Mouse (Mus musculus) adrenal gland, adult 8-10 months (tissue): ENCODE measurements at regions not wholly inside any gene's neighbourhood (a gene's known extent, or its start where the extent isn't known, plus 50 kb on each side); places are given as distances from the start of the nearest gene placed in this dataset.

ENCODE experiments used
- DNase-seq: peaks from one replicate; pipeline ENCODE4 v3.0.0; 2022

DNA sequence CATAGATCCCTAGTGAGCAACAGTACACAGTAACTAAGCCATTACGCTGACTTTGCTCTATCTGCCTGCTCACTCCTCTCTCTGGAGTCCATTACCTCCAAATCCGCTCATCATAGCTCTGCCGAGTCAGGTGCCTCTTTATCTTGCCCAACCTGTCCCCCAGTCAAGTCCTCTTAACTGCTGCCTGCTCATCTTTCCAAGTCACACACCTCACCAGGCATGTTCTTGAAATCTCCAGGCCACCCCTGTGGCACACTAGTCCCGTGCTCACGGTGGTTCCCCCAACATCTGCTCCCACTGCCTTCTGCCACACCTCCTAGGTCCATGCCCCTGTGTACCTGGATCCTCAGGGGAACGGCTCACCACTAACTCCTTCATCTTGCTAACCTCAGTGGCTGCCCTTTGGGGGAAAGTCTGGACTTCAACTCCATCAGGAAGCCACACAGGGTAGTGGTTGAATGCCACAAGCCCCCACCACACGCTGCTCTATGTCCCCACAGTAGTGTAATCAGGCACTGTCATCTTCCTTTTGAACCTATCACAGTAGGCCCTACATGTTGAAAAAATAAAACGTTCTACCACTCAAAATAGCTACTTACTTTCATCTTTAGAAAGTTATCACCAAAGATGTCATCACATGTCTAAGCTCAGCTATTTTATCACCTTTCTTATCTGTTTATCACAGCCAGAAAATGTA lies 126.3 kb upstream of the Klf14 start:
- no peak for DNase-seq

DNA sequence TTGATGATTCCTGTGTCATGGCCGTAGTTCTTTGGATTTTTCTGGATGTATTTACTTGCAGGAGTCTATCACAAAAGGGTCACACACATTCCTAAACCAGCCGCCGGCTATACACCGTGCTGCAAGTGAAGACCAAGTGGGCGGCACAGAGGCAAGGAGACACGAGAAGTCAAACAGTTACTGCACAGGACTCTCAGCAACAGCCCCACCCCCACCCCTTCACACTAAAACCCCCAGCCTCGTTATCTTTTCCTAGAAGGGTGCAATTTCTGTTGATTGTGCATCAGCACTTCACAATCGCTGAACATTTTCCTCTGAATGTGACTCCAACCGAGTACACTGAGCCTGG lies 126.9 kb upstream of the Klf14 start:
- no peak for DNase-seq

DNA sequence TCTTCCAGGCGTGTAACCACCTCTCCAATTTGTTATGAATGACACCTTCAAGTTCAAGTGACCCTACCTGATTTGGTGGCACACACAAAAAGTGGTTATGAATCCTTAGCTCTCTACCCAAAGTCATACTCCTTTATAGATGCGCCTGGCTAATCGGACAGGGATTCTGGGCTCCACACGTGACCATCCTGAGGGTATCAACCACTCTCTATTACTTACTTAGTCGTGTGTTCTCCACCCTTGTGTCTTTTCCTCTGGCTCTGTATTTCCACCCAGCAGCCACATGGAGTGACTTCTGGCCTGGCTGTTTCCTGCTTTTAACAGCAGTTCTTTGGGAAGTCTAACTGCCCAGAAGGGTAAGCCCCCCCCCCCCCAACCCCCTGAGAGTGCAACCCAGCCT lies 127.4 kb upstream of the Klf14 start:
- DNase-seq = no peak

DNA sequence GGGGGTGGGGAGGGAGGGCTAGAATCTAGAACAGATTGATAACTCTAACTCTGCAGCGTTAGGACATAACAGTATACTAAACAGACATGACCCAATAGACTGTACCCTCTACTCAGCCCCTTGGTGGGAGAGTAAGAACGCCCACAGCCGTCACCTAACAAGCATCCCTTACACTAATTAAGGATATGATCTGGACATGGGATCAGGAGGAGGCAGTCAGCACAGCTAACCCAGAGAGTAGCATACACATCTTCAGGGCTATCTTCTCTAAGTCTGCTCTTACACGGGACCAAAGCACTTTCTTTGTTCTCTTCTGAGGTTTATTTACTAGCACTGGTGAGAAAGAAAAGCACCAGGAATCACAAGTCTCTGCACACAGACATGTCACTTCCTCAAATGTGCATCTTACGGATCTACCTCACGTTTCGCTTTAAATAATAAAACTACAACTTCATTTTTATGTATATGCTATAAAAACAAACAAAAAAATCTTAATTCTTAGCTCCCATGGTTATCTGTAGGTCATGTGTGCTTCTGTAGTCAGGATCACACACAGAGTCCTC lies 128.0 kb upstream of the Klf14 start:
- no peak for DNase-seq

DNA sequence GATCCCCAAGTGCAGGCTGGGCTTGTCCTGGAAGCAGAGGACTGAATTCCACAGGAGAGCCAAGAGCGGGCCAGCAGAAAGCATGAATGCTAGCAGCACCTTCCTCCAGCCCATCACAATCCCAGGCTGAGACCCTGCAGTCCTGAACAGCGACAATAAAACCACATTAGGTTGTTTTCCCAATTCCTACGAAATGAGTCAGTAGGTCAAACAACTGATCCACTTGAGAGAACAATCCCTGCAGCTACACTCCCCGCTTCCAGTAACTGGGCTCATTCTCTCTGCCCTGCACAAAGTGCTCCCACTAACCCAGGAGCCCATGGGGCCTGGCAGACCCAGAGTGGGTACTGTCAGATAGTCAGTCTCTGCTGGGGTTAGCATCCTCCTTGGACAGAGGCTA lies 128.6 kb upstream of the Klf14 start:
- DNase-seq = no peak

DNA sequence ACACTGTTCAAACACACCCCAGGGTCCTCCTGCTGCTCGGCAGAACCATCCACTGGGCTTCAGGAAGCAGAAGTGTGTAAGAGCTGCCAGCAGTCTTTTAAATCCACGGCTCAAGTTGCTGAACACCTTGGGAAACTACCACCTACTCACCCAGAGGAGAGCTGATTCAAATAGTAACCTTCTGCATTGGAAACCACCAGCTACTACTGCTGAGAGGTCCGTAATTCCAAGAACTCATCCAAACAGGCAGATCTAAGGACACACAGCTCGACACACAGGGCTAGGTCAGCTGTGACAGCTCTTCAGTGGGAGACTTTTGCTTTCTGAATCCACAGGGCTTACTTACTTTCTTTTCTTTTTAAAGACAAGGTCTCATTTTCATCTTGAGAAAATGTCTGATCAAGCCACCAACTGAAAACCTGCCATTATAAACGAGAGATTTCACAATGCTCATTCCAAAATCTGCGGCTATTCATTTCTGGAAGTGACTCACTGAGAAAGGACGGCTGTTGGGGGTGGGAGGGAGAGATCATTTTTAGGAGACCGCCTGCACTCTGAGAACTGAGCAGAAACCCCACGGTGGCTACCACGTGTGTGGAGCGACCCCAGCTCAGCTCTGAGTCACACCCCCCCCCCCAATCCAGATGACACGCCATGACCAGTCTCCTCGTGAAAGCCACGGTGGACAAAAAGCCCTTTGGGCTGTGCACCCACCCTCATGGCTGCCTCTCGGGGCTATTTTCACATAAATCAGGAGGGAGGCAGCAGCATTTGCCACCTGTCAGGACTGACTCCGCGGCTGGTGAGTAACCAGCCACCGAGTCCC lies 129.5 kb upstream of the Klf14 start:
- no peak for DNase-seq

DNA sequence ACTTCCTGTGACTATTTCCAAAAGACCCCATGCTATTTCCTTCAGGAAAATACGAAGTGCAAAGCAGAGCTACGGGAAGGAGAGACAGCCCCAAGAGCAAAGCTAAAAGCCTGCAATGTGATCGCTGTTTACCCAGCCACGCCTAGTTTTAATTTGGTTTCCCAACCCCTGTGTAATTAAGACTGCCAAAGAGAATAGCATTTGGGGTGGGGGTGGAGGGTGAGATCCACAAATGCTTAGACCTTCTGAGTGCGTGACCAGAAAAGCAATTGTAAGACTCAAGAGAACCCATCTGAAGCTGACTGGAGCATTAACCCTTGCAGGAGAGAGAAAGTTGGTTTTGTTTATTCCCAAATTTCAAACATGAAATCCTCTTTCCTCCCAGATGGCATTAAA lies 130.1 kb upstream of the Klf14 start:
- no peak for DNase-seq

DNA sequence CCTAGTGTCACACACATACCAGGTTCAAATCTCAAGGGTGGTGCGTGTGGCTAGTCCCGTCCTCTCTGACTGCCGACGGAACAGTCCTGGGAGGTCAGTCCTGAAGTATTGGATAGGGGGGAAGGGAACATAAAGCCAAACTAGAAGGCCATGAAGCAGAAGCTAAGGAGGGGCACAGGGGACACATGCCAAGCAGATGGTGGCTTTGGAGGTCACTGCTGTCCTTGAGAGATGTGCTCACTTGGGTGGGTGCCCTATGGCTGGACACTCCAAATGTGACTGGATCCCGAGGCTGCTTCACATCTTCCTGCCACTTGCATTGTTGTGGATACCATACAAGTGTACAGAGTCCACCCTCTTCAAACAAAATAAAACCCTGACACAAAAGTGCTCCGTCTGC lies 131.4 kb upstream of the Klf14 start:
- DNase-seq = no peak

DNA sequence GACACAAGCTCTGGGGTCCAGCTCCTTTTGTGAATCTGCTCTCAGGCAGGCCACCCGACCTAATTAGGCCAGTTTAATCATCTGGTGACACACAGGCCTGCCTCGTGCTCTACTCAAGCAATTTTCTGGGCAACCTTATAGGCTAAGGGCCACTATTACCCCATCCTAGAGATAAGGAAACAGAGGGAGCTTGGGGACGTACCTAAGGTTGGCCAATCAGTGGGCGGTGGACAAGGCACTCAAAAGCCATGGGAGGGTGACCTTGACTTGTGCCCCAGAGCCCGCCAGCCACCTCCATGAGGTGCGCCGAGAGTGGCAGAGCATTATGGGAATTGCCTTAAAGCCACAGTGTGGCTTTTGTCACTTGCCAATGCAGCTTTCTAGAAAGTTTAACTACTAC lies 131.9 kb upstream of the Klf14 start:
- no peak for DNase-seq

DNA sequence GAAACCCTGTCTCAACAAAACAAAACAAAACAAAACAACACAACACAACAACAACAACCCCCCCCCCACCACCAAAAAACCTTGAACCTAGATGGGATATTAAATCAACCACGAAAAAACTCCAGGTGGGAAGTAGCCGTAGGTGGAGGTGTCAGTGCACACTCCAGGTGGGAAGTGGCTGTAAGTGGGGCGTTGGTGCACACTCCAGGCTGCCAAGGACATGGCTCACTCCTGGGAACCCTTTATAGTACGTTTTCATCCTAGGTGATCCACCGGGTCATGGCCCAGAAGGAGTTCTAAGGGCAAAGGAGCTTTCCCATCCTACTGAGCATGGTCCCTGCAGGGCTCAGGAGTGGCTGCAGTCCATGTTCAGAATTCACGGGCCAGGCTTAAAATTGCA lies 133.4 kb upstream of the Klf14 start:
- DNase-seq = no peak

DNA sequence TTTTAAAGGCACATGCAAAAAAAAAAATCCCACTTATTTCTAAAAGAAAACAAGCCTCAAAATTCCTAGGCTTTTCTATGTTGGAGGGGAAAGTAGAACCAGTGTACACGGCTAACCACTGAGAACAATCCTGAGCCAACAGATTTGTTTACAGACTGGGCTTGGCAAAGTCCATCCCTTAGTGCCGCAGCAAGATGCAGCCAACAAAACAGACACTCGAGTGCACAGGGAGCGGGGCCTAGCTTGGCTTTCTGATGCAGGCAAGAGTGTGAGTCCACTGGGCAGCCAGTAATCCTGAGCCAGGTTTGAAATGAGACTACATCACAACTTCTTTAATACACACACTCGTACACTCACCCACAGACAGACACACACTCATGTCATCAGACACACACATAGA lies 133.9 kb upstream of the Klf14 start:
- no peak for DNase-seq

DNA sequence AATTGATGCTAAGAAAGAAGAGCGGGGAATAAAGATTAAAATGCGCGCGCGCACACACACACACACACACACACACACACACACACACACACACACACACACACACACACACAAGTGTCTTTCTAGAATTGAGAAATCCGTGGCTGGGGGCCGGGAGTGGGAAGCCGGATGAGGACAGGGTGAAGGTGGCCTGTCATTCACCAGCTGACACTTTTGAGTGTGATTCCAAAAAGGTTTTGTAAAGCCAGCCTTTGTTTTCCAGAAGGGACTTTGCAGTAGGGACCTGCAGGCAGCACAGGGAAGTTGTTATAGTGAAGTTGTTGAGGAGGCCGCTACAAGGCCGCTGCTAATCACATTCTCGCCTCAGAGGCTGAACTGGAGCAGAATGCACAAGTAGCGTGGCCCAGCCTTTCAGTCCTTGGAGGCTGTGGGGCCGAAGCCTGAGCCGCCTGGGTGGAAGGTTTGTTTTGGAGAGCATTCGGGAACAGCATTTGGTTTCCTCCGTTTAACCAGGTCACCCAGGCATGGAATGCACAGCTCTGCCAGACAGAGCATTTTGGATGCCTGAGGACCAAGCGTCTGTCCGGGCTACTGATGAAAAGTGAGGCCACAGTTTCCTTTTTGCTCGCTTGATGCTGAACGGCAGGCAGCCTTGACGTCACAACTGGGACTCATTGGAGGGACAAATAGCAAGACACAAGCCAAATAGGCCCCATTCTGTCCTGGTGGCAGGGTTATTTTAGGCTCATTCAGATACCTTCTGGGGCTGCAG lies 137.3 kb upstream of the Klf14 start:
- DNase-seq = no peak

DNA sequence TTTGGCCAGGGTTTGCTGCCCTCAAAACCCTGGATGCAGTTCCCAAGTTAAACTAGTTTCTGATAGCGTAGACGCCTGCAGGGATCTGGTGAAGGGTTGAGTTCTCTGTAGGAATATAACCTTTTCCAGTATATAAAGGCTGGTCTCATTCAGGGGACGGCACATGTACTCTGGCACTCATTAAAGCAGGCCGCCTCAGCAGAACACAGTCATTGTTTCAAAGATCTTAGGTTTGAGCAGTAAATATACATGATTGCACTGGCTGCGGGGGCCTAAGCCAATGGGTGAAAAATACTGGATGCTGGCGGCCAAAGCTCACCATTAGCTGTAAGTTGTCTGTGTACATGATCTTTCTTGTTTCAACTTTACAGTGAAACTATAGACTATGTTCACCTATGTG lies 137.9 kb upstream of the Klf14 start:
- no peak for DNase-seq

DNA sequence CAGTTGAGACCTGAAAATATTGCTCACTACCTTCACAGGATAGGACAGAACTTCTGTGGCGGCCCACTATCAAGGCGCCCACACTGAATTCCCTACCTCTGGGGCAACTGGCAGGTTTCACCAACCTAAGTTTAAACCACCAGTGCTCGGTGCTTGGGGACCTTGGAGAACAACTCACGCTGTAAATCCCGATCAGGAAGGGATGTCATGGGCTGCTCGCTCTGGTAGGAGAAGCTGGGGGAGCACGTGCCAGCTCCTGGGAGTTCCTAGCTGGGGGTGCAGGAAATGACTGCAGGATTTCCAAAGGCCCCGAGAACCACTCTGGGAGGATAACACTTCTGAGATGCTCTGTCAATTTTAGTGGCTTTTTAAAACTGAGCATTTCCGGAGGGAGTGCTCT lies 138.4 kb upstream of the Klf14 start:
- no peak for DNase-seq

DNA sequence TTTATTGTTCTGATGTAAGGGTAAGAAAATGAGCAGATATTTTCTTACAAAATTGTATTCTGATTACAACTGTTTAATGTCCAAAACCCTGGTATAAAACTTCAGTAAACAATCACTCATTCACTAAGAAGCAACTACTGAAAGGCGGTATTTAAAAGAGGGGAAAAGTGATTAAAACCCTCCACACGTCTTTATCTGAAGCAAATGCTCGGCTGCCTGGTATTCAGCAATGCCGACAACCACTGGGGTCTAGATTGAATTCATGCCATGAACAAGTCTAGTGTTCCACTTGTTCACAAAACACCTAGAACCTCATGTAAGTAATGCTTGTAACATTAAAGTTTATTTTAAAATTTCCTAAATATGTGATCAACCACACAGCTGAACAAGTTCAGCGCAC lies 139.2 kb upstream of the Klf14 start:
- DNase-seq = no peak

DNA sequence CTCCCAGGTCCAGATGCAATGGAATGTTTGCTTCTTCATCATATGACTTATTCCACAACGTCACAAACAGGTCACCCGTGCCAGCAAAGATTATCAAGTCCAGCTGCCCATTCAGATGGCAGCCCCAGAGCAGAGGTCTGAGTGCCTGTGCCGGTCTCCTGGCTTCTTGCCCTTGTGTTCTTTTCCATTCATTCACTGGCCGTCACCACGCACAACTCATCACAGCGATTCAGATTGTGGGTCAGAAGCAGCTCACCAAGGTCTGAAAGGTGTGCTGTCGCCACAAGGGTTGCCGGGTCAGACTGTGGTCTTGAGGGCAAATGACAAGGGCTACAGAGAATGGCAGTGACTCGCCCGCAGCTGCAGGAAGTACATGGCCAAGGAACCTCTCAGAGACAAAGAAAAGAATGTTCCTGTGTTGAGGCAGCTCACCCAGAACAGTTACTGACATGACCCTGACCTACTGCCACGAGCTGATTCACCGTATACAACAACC lies 141.3 kb upstream of the Klf14 start:
- peak; percentile 74 for DNase-seq

DNA sequence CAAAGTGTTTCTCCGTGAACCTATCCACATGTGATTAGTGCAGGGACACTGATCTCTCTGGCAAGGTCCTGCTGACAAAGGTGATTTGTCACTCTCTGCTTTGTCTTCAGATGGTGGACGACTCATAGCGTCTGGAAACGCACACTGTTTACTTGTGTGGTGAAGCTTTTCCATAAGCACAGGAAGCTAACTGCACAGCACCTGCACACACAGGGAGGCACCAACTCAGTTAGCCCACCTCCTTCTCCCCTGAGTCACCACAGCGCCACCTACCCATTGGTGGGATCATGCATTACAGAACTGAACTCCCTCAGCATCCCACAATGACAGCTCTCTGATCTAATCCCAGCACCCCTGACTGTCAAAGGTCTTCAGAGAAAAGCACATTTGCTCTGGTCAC lies 141.9 kb upstream of the Klf14 start:
- DNase-seq = no peak

DNA sequence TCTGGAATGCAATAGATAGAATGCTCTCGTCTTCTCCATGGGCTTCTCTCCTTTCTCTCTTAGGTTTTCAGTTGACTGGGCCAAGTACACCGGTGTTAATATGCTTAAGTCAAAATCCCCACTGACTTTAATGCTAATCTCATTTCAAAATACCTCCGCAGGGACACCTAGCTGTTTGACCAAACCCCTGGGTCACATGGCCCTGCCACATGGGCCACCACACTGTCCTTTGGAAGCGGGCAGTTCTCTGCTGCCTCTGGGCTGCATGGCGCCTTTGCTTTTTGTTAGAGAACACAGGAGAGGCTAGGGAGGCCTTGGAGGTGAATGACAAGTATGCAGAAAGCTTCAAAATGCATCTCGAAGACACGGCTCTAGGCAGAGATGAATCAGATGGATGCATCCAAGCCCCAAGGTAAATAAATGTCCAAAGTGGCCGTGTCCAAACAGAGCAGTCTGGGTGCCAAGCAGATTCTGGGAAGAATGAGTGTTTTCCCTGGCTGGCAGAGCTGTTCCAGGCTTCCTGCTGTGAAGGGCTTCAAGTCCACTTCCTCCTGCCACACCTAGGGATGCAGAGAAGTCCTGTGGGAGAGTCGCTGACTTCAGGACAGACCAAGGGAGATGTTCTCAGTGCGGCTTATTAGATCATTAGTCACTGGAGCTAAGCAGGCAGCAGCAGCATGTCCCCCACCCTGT lies 147.4 kb upstream of the Klf14 start:
- no peak for DNase-seq

DNA sequence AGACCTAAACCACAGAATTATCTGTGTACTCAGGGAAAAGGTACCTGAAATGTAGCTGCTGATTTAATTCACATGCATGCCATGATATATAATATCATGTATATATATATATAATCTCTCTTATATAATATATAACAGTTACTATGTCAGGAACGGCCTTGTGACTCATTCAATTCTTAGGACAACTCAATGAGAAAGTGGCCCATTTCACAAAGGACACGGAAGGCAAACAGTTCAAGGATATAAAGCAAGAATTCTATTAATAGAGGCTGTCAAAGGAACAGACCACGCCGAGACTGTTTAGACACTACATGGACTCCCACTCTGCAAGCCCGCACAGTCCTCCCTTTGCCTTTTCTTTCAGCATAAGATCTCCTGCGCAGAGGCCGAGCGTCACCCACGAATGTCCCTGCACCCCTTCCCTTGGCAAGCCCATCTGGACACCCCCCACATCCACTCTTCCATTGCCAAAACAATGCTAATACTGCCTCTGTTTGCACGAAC lies 148.0 kb upstream of the Klf14 start:
- no peak for DNase-seq

DNA sequence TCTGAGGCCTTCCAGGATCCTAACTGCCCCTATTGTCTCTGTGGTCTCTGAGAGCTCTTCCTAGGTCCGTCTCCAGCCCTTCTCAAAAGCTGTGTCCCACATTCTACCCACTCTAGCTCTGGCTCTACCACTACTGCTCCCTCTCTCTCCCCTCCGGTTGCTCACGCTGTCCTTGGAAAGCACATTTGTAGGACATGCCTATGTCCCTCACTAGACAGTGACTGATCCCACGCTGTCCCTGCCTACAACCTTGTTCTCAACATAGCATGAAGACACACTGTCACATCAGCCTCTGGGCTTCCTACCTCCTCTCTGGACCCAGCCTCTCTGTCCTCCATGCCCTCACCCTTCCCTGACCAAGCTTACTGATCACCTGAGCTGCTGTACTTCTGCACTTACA lies 148.5 kb upstream of the Klf14 start:
- peak; percentile 64 for DNase-seq

DNA sequence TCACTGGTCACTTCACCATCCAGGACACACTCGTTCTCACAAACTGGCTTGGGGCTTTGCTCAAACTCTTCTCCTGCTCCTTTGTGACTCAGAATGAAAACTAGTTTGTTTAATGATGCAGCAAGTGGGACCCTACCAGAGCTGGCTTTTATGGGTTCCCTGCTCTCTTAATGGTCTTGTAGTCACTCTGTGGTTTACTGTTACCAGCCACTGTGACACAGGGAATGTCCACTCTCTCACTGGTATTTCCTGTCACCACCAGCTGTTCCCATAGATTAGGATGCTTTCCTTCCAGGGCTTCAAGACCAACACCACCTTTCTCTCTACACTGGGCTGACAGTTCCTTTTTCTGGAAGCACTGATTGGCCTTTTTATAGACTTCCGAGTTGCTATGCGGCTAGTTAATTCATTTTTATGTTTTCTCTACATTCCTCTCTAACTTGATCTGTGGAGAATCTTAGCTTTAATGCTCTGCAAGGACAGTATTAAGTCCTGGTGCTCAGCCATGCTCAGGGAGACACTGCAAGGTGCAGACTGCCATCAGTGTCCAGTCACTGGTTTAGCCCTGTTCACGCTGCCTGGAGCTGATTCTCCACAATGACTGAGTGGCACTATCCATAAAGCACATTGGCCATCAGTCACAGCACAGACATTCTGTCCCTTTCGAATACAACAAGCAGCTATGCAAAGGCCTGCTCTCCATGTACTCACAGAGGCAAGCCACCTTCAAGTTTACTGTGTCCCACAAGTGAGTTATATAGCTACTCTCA lies 149.2 kb upstream of the Klf14 start:
- DNase-seq = no peak

DNA sequence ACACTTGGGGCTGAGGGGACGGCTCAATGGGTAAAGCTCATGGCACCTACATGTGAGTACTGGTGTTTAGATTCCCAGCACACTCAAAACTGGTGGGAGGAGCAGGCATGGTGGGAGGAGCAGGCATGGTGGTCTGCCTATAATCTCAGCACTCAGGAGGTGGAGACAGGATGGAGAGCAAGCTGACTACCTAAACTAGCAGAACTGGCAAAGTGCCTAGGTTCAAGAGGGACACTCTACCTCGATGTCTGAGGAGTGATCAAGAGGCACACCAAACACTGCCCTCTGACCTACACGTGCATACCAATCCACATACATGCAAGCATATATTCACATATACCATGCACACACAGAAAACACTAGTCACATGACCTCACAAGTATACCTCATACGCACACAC lies 150.7 kb upstream of the Klf14 start:
- no peak for DNase-seq
